Mouse (Mus musculus) intestine, postnatal 0 days (tissue): Measurements from ENCODE around the gene Llgl2. TPM values are rescaled to one million over a fixed set of nuclear protein-coding genes. Genes with fewer than 3 reads are reported as not detected.

Experiments used
- ATAC-seq: fragments of 200-750 bp; cut with Nextera tagmentation; 2 replicates; pipeline ENCODE4 v1.8.0; 2017; ENCODE audit warnings: mild to moderate bottlenecking, moderate TSS enrichment, moderate library complexity
- H3K27ac ChIP-seq: fragments of 300-500 bp; sonication (generic); 2 replicates; pipeline ENCODE4 v1.5.1; 2014; ENCODE audit warnings: mild to moderate bottlenecking, low read depth, low read length, moderate library complexity
- H3K27me3 ChIP-seq: fragments of 300-500 bp; sonication (generic); replicated peaks from 2 replicates; pipeline ENCODE4 v1.6.1; 2014; ENCODE audit warnings: low read length, mixed read lengths; ENCODE audit not compliant: control insufficient read depth, insufficient read depth
- H3K36me3 ChIP-seq: fragments of 300-500 bp; sonication (generic); 2 replicates; pipeline ENCODE4 v1.6.1; 2014; ENCODE audit warnings: mild to moderate bottlenecking, moderate library complexity; ENCODE audit not compliant: control insufficient read depth, insufficient read depth
- H3K4me1 ChIP-seq: fragments of 300-500 bp; sonication (generic); replicated peaks from 2 replicates; pipeline ENCODE4 v1.6.1; 2014; ENCODE audit warnings: antibody characterized with exemption, low read length, mixed read lengths; ENCODE audit not compliant: control insufficient read depth, insufficient read depth
- H3K4me2 ChIP-seq: fragments of 300-500 bp; sonication (generic); replicated peaks from 2 replicates; pipeline ENCODE4 v1.6.1; 2014; ENCODE audit warnings: low read depth, mild to moderate bottlenecking, moderate library complexity
- H3K4me3 ChIP-seq: fragments of 300-500 bp; sonication (generic); 2 replicates; pipeline ENCODE4 v1.5.1; 2014; ENCODE audit warnings: low read depth, low read length
- H3K9ac ChIP-seq: fragments of 300-500 bp; sonication (generic); 2 replicates; pipeline ENCODE4 v1.6.1; 2014; ENCODE audit warnings: mild to moderate bottlenecking, low read depth, low read length
- H3K9me3 ChIP-seq: fragments of 300-500 bp; sonication (generic); 2 replicates; pipeline ENCODE4 v1.6.1; 2016; ENCODE audit warnings: mixed run types; ENCODE audit not compliant: control insufficient read depth
- CTCF ChIP-seq: sonication (generic); IDR thresholded peaks from 2 replicates; pipeline ENCODE4 v1.5.1; 2016; ENCODE audit warnings: low read depth, mild to moderate bottlenecking, control low read depth, antibody characterized with exemption, moderate library complexity
- WGBS: fragments of 180-500 bp; shearing (Covaris S2); extraction: QIAGEN DNeasy Blood & Tissue Kit; methylation state at CpG from one replicate; pipeline ENCODE4 v1.1.7; 2014; 5-methylcytosine and 5-hydroxymethylcytosine counted together
- polyA plus RNA-seq: library from polyadenylated mRNA; unstranded; fragments of >200 nt; fragmentation: Nextera tagmentation; extraction: Ambion mirVana; gene quantifications from 2 replicates; pipeline ENCODE4 v1.2.1, GENCODE M21; 2015

Gene Llgl2
- 60.5 and 61.8 TPM in 2 replicates for polyA plus RNA-seq

DNA sequence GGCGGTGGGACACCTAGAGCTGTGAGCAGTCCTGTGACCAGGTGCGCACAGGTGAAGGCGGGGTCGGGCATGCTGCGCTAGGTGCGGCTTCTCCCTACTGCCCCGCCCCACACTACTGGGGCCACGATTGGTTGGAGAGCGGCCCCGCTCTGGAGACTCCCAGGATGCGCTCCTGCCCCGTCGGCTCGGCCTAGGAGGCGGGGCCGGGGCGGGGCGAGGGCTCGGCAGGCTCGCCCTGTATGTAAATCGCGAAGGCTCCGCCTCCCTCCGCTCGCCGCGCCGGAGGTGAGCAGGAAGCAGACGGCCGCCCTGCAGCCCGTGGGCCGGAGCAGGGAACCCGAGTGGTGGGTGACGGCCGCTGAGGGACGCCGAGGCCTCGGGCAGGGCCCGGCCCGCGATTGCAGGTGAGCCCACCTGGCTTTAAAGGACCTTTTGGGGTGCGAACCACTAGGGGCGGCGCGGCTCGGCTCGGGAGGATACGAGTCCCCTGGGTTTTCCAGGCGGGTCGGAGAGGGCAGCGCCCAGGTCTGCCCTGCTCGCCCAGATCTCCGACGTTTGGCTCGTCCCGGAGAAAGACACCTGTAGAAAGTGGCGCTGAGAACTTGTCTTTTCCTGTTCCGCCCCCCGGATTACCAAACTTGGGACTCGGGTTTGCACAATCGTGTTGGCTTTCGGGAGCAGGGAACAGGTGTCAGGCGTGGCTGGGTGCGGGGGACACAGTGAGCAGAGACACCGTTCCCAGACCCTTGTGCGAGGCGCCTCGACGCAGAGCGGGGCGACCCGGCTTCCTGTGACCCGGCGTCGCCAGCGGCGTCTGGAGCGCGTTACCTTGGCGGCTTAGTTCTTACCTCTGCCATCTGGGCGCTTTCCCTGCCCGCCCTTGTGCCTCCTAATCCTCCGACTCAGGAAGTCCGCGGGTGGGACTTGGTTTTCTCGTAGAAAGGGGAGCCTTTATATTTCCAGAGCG, at the start of gene Llgl2:
Gene Llgl2 (plus strand): TSS at position 276 of the 967 bp plus-strand sequence.
- H3K4me1 ChIP-seq: peaks cover 14% of the 10 kb centered on the region
- peak within 1 kb of the TSS; percentile 97 for H3K27ac ChIP-seq
- H3K36me3 ChIP-seq: peaks cover 17% of the 10 kb centered on the region; the same call in 1 of the 2 replicates
- H3K9ac ChIP-seq: peak within 1 kb of the TSS; percentile 83
- no peaks in the 10 kb centered on the region for H3K9me3 ChIP-seq
- H3K4me3 ChIP-seq: peak within 1 kb of the TSS; percentile 81
- under 1% methylated on average over 87 of the region's 87 CpGs for WGBS
- peak; percentile 96 for ATAC-seq
- H3K27me3 ChIP-seq: no peaks in the 10 kb centered on the region
- no peak; the same call in 1 of the 2 replicates for TF ChIP-seq CTCF
- H3K4me2 ChIP-seq: peak within 1 kb of the TSS; percentile 90

GRCm38 (mm10) chr11:115774653-115775052, 49.2 kb upstream of the Llgl2 start:
- WGBS: 49% methylated on average over 4 of the region's 4 CpGs
- H3K27me3 ChIP-seq: no peaks in the 10 kb centered on the region
- H3K9ac ChIP-seq: no peak overlapping the region
- H3K36me3 ChIP-seq: no peaks in the 10 kb centered on the region; the same call in 1 of the 2 replicates
- H3K27ac ChIP-seq: no peak overlapping the region
- H3K4me1 ChIP-seq: peaks cover 9% of the 10 kb centered on the region
- no peak overlapping the region for H3K4me3 ChIP-seq
- no peak for TF ChIP-seq CTCF
- H3K4me2 ChIP-seq: no peak overlapping the region
- H3K9me3 ChIP-seq: no peaks in the 10 kb centered on the region
- ATAC-seq: no peak

DNA sequence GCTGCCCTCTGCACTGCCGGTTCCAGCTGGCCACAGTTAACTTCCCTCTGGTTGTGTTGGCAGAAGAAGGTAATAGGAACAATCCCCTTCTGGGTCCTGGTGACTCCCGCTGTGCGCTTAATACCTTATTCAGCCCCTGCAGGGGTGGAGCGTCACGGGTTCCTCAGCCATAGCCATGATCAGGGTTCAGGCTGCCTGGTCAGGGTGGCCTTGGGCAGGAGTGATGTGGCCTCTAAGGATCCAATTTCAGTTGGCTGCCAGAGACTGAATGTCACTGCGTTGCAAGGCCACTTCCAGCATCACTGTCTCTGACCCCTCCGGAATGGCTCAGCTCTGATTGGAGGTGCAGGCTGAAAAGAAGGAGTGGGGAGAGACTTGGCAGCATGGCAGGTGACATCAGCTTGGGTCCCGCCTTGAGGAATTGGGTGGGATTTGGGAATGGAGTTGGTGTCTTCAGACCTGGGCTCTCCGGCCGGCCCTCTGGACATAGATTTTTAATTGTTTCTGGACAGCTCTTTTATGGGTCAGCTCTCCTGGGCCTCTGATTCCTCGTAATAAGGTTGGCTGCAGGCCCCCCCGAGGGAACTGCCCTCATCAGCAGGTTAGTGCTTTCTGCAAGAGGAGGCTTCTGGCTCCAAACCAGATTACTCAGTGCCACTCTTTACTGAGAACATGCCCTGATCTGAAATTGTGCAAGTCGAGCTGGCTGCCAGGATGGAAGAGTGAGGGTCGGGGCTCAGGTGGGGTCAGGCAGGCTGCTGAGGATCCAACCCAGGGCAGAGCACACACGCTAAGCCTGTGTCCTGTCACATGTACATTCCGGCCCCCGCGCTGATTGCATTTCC, 47.8 kb upstream of the Llgl2 start:
- H3K4me3 ChIP-seq: no peak overlapping the region
- H3K36me3 ChIP-seq: no peaks in the 10 kb centered on the region; the same call in 1 of the 2 replicates
- no peak overlapping the region for H3K4me2 ChIP-seq
- no peak overlapping the region for H3K9ac ChIP-seq
- H3K27me3 ChIP-seq: no peaks in the 10 kb centered on the region
- no peak overlapping the region for H3K27ac ChIP-seq
- no peak for ATAC-seq
- no peak for TF ChIP-seq CTCF
- 66% methylated on average over 18 of the region's 18 CpGs for WGBS
- H3K4me1 ChIP-seq: peaks cover 18% of the 10 kb centered on the region
- no peaks in the 10 kb centered on the region for H3K9me3 ChIP-seq

DNA sequence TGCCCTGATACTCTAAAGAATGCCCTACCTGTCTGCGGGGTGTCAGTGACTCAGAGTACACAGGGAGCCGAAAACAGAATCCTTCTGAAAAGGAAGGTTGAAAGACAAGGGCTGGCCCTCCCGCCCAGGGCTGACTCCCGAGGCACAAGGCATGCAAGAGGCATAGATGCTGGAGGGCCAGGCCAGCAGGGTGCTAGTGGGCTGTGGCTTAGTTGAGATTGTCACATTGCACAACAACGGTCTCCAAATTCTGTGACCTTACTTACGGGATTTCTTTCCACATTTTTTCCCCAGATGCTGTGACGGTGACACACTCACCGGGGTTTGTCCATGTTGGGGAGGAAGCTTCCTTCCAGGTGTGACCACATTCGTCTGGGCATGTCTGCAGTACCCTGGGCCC, 46.9 kb upstream of the Llgl2 start:
- Histone ChIP-seq H3K36me3 (no peaks in the 10 kb centered on the region; the same call in 1 of the 2 replicates), H3K9me3 (no peaks in the 10 kb centered on the region), H3K9ac (no peak overlapping the region), H3K4me1 (peaks cover 18% of the 10 kb centered on the region), H3K4me2 (no peak overlapping the region), H3K4me3 (no peak overlapping the region), H3K27ac (no peak overlapping the region), H3K27me3 (no peaks in the 10 kb centered on the region)
- 79% methylated on average over 9 of the region's 9 CpGs for WGBS
- ATAC-seq: no peak
- no peak for TF ChIP-seq CTCF

GRCm38 (mm10) chr11:115777487-115778335, 46.1 kb upstream of the Llgl2 start:
- Histone ChIP-seq H3K27ac (peak overlapping the region; percentile 1; the same call in 1 of the 2 replicates), H3K36me3 (no peaks in the 10 kb centered on the region; the same call in 1 of the 2 replicates), H3K4me3 (no peak overlapping the region), H3K9me3 (no peaks in the 10 kb centered on the region), H3K27me3 (no peaks in the 10 kb centered on the region), H3K4me1 (peaks cover 18% of the 10 kb centered on the region), H3K4me2 (no peak overlapping the region), H3K9ac (no peak overlapping the region)
- no peak for ATAC-seq
- TF ChIP-seq CTCF: no peak
- WGBS: 77% methylated on average over 17 of the region's 17 CpGs
